Mouse (Mus musculus) T-helper 17 cell (primary cell): Measurements from ENCODE around the gene Anxa5.

Source experiments
- in situ Hi-C, 2 experiments: fragments of 300-600 bp; cut with MboI, MseI; formaldehyde crosslinking; loops; 1 replicate in 1 of 2; 2 replicates in 1 of 2; pipeline ENCODE4 v1.15.1; 2025; ENCODE audit warnings: high pct_unique_total_duplicates in 2 of 2

Gene Anxa5

DNA sequence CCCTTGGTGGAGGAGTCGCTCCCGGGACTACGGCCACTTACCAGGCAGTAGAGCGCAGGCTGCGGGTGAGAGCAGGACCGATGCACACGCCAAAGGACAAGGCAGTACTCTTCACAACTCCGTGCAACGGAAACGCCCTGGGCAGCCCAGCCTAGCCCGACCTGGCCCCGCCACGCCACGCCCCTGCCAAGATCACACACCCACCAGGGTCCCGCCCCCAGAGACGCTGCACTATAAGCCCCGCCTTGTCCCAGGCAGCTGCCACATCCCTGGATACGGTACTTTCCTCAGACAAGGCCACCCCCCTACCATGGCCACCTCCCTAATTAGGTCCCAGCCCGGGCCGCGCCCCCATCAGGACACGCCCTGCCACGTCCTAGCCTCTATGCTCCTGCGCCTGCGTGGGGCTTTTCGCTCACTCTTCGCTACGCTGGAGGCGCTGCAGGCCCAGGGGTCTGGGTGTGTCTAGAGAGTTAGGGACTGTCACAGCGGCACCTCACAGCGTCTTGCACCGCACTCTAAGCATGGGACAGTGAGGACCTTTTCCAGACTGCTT is at the start of gene Anxa5, which contains the start of gene 1810062G17Rik:
Gene Anxa5, minus strand, starts transcription at position 363 of the 556 bp plus-strand sequence.
Gene 1810062G17Rik, plus strand, starts transcription at position 406 of the 556 bp plus-strand sequence.
- in situ Hi-C loops = loop anchor here (5.0 to 25.0 kb wide), 2 partner anchors 82 to 788 kb away; no protein-coding TSS in a partner anchor

DNA sequence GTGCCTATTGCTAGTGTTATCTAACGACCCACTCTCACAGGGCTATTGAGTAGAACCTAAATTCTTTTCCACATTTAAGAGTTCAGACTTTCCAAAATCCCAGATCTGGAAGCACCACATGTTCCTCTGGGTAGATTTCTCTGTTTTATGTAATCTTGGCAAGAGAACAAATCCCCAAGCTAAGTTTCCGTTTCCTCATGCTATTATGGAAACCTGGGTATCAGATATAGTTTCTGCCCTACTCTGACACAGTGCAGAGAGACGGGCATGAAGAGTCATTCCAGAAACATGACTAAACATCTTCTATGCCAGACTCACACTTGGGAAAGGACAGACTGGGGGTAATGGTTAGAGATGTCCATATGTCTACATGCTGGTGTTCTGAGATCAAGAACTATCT is 48.8 kb upstream of the Anxa5 start:
- in situ Hi-C loops = no loop called here

DNA sequence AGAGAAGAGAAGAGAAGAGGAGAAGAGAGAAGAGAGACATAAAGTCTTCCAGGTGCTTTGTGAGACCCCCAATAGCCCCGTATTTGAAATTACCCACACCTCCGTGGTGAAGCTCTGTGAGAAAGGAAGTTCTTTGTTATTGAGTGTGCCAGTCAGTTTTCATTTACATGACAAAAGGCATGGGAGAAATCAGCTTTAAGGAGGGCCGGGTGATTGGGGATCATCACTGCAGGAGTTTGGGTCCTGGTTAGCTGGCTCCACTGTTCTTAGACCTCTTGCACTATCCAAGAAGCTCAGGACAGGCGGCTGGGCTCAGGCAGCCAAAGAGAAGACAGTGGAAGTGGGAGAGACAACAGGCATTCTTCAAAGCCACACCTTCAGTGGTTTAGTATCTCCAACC is 46.4 kb upstream of the Anxa5 start:
- in situ Hi-C loops = no loop called here

DNA sequence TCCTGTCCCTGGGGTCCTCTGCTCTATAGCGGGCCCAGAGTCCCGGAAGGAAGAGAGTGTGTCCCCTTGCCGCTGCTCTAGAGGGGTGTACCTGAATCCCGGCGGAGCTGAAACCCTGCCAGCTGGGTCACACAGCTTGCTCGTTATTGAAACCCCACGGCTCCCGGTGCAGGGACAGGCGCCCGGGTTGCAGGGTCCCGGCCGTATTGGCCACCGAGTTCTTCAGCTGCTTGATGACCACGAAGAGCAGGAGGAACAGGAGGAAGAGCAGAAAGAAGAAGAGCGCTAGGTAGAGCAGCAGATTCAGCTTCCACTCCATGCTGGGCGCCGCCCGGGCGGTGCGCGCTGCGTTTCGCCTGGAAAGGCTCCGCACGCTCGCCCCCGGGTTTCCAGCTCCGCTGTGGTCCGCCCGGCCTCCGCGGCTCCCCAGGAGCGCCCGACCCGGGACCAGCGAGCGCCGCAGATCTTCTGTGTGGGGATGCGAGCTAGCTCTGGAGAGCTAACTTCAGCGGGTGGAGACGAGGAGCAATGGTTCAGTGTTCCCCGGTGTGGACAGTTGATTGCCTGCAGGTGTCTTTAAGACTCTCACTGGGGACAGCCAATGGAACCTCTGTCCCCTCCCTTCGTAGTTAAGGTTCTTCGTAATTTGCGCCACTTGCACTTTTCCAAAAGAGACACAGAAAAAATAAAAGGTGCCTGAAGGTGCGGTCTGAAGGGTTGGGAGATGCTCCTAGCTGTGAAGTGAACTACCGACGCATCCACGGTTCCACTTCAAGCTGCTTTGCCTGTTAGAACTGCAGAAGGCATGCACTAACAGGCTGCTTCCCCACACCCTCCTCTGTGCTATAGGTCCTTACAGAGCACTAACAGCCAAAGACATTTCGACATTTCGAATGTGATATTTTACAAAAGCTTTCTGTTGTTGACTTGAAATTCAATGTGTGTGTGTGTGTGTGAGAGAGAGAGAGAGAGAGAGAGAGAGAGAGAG is 45.7 kb upstream of the Anxa5 start, which contains the start of gene Gm11549:
Gene Gm11549, minus strand, starts transcription at position 741 of the 988 bp plus-strand sequence.
- in situ Hi-C loops = no loop called here

DNA sequence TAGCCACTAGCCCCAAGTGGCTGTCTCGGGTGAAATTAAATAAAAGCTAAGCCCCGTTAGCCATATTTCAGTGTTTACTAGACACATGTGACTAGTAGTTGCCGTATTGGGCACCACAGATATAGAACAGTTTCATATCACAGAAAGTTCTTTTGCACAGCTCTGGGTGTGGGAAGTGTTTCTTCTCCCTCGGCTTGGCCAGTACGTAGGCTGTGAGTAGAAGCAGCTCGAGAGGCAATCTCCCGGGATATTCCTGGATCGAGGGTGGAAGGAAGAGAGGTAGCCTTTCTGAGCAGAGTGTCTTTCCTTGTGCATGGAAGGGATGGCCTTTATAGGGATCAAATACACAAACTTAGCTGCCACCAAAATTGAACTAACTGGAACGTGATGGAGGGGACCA is 40.5 kb upstream of the Anxa5 start:
- in situ Hi-C loops = no loop called here

GRCm38 (mm10) chr3:36511491-36511890 is 35.8 kb upstream of the Anxa5 start:
- in situ Hi-C loops = no loop called here

DNA sequence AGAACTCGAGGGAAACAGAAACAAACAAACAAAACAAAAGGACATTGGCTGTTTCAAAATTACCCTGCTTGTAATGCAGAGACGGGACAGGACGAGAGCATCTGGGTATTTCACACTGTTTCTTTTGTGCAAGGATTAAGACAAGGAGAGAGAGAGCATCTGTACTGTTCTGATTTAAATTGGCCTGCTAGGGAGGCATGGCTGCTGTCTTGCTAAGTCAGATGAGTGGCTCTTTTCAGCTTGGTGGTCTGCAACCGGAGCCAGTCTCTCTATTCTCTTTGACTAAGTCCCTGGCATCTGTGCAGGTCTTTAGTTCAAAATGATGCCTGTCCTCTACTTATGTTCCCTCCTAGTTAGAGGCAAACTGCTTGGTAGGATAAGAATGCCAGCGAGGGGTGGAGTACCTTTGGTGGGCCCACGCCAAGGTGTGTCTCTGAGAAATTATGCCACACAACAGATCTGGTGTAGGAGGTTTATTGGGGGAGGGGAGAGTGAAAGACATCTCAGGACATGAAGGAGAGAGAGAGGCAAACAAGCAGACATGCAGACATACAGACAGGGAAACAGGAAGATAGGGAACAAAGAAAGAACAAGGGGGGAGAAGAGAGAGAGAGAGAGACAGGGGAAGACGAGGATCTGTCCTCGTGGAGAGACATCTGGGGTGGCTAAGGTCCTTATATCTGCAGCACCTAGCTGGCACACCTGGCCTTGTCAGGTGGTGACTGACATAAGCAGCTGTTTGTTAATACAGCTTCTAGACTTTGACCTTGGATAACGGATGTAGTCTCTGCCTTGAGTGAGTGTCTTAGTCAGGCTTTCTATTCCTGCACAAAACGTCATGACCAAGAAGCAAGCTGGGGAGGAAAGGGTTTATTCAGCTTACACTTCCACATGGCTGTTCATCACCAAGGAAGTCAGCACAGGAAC is 30.4 kb upstream of the Anxa5 start:
- in situ Hi-C loops = no loop called here

DNA sequence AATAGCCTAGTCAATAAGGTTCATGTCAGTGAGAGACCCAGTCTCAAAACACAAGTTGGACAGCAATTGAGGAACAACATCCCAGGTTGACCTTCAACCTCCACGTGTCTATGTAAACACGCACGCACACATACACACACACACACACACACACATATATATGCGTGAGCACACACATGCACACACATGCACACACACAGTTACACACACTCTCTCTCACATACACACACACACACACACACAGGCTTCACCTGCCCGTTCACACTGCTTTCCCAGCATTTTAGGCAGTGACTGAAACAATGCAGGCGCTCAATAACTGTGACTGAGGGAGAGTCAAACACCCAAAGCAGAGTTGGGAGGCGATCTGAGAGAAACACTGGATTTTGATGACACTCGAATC is 29.6 kb upstream of the Anxa5 start:
- in situ Hi-C loops = no loop called here

DNA sequence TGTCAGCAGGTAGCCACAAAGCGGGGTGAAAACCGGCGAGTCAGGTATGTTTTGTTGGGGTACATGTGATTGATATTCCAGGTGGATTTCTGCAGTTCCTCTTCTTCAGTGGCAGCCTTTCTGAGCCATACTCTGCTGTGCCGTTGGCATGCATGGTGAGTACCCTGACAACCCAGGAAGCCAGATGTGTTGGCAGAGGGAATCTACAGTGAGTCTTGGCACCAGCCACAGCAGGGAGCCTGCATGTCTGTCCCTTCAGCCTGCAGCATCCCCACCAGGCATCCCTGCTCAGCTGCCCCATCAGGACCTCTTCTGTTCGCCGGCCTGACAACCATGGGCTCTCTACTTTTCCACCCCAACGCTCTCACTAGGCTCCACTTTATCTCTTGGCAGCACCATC is 25.9 kb upstream of the Anxa5 start:
- in situ Hi-C loops = loop anchor here in 1 of 2 experiments (5.0 kb wide), 2 partner anchors 64 to 289 kb away; no protein-coding TSS in a partner anchor

DNA sequence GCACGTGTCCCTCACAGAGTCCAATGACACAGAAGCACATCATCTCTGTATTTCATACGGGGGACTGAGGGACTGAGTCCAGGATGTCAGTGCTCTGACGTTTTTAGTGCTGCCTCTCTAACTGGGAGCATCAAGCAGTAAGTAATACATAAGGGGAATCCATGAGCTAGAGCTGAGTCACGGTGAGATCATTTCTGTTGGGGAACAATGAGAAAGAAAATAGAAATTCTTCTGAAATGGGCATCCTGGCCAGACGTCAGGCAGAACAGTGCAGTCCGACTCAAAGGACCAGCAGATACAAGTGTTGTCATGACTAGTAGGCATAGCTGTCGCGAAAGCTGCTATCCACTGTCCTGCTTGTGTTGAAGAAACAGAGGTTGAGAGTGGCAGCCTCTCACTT is 25.3 kb upstream of the Anxa5 start:
- in situ Hi-C loops = loop anchor here in 1 of 2 experiments (5.0 kb wide), 2 partner anchors 64 to 289 kb away; no protein-coding TSS in a partner anchor

- in situ Hi-C loops = loop anchor here in 1 of 2 experiments (25.0 kb wide), 1 partner anchor 812 kb away; no protein-coding TSS in a partner anchor
Measured at GRCm38 (mm10) chr3:36499418-36499817, 23.7 kb upstream of the Anxa5 start.

GRCm38 (mm10) chr3:36498224-36498623 is 22.5 kb upstream of the Anxa5 start:
- in situ Hi-C loops = loop anchor here in 1 of 2 experiments (25.0 kb wide), 1 partner anchor 811 kb away; no protein-coding TSS in a partner anchor

- in situ Hi-C loops = loop anchor here in 1 of 2 experiments (25.0 kb wide), 1 partner anchor 809 kb away; no protein-coding TSS in a partner anchor
Measured at GRCm38 (mm10) chr3:36496746-36497145, 21.1 kb upstream of the Anxa5 start.

GRCm38 (mm10) chr3:36496273-36496672 is 20.6 kb upstream of the Anxa5 start:
- in situ Hi-C loops = loop anchor here in 1 of 2 experiments (25.0 kb wide), 1 partner anchor 809 kb away; no protein-coding TSS in a partner anchor

- in situ Hi-C loops = loop anchor here in 1 of 2 experiments (25.0 kb wide), 1 partner anchor 808 kb away; no protein-coding TSS in a partner anchor
Measured at GRCm38 (mm10) chr3:36495436-36495835, 19.7 kb upstream of the Anxa5 start.

GRCm38 (mm10) chr3:36494613-36495012 is 18.9 kb upstream of the Anxa5 start:
- in situ Hi-C loops = loop anchor here (5.0 to 25.0 kb wide), 2 partner anchors 282 to 807 kb away; no protein-coding TSS in a partner anchor

DNA sequence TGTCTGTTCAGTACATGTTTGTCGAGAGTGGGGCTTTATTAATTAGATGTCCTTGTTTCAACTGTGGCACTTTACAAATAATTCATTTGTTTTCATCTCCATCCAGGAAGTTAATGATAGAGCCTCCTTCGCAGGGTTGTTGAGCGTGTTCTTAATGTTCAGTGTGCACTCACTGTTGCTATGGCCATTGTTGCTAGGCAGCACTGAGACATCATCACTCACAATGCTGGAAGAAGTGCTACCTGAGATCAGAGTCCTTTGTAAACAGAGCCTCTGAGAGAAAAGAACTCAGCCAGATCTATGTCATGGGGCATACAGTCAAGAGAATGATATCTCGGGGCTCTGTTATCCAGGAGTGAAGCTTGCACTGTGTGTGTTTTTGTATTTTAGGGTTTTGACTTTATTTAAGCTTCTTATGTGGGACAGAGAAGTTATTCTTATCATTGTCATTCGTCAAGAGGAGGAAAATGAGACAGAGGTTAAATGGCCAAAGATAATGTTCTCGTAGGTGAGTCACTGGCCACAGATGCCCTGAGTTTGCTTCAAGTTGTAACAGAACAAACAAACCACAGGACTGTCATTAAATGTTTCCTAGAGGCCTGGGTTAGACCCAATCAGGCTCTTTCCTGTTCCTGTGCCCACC is 18.1 kb upstream of the Anxa5 start:
- in situ Hi-C loops = loop anchor here (5.0 to 25.0 kb wide), 2 partner anchors 281 to 806 kb away; no protein-coding TSS in a partner anchor

- in situ Hi-C loops = loop anchor here (5.0 to 25.0 kb wide), 2 partner anchors 281 to 806 kb away; no protein-coding TSS in a partner anchor
Measured at GRCm38 (mm10) chr3:36492716-36493391, 17.2 kb upstream of the Anxa5 start.

GRCm38 (mm10) chr3:36491535-36491934 is 15.8 kb upstream of the Anxa5 start:
- in situ Hi-C loops = loop anchor here (5.0 to 25.0 kb wide), 2 partner anchors 279 to 804 kb away; no protein-coding TSS in a partner anchor
